Mouse (Mus musculus): ENCODE results near the gene Klhl3.
A peak's percentile ranks its signal among the peaks of the same experiment; 100 is the strongest.

Gene Klhl3

DNA sequence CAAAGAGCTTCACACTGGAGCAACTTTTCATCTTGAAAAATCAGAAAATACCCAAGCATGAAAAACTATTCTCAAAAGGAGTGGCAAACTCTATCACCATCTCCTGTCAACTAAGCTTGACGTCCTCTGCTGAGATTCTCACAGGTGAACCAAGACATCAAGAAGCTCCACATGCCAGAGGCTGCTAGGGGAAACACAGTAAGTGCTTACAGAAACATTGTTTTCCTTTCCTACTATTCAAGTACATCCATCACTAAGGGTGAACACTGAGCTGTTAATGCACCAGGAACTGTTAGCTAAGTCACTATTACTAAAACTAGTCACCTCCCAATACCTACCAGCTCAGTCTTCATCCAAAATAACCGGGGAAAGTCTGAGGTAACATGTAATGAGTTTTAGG is 11.6 kb upstream of the Klhl3 start:
- DNase-seq: no peak

DNA sequence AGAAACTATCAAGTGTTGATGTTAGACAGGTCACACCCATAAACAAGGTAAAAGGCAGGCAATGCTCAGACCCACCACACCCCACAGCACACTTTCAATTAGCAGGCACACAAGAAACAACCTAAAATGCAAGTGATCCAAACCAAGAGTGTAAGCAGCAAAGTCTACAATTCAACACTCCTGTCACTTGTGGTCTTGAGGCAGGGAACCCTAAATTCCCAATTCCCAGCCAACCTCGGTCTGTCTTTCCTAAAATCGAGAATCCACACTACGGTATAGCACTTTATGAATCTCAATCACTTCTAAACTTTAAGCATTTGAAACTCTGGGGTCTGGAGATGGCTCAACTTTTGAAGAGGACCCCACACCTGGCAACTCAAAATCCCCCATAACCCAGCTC is 10.9 kb upstream of the Klhl3 start:
- no peak for DNase-seq

DNA sequence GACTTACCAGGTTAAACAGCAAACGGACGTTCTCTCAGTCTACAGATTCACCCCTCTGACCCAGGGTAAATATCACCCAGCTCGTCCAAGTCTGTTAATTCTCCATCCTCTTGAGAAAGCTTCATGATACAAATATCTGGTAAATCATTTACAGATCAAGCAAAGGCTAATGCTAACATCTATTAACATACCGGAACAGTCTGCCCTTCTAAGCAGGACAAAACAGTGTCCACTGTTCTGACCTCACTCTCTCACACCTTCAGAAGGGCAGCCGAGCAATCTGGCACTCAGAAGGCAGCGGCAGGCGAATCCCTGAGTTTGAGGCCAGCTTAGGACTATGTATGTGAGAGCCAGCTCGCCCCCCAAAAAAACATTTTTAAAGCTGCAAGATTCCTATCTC is 10.0 kb upstream of the Klhl3 start:
- DNase-seq: no peak

GRCm38 (mm10) chr13:58122786-58123297 is 9.4 kb upstream of the Klhl3 start:
- no peak for DNase-seq

- peak; percentile 62 to 81 for DNase-seq
Measured at GRCm38 (mm10) chr13:58117318-58118017, 4.1 kb upstream of the Klhl3 start.

- DNase-seq: no peak
Measured at GRCm38 (mm10) chr13:58116801-58117200, 3.4 kb upstream of the Klhl3 start.

GRCm38 (mm10) chr13:58115227-58115626 is 1.8 kb upstream of the Klhl3 start:
- DNase-seq: no peak

GRCm38 (mm10) chr13:58112601-58113041 is 771 bp downstream of the Klhl3 start:
- DNase-seq: peak; percentile 42 to 54

DNA sequence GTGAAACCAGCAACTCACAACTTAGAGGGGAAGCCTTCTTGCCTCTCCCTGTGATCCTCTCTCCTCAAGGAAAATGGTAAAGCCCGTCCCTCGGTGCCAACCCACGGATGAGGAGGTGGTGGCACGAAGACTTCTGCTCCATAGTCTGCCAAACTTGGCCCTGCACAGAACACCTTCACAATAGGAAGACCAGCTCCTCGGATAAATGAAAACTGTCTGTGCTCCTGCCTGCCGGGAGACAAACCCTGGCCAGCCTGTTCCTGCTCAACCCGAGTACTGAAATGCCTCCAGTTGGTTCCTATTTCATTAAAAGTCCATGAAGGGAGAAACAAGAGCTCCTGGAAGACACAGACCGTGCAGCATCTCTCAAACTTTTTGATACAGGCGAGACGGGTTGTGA is 1.2 kb downstream of the Klhl3 start:
- peak in 1 of 2 experiments; percentile 16 for DNase-seq

DNA sequence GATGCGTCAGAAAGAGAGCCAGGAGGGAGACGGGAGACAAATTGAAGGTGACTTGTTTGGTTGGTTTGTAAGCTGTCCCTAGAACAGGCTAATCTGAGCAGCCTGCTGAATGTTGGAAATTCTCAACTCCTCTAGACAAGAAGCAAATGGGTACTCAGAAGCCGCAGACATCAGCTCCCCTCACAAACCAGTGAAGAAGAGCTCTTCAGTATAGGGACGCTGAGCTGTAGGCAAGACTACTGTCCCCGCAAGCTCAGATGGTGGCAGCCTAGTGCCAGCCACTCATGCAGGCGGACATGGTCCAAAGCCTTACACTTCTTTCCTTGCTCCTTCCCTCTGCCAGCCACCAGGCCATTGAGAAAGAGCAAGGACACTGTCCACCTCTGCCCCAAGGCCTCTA is 2.1 kb downstream of the Klhl3 start:
- peak; percentile 27 to 31 for DNase-seq

- DNase-seq: no peak
Measured at GRCm38 (mm10) chr13:58090643-58091042, 22.7 kb downstream of the Klhl3 start.

DNA sequence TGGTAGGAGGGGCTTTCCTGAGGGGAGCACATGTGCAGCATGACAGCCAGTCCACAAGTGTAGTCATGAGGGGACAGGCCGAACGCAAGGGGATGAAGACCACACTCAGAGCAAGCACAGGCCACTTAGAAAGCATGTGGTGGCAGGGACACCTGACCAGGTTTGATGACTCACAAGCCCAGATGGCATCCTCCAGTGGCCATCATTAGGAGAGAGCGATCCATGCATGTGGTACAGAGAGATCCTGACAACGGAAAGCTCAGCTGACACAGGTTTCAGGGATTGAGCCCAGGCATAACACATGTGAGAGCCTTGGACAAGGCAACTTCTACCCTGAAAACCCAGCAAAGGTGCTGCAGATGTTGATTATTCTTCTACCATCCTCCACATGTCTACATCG is 29.0 kb downstream of the Klhl3 start:
- no peak for DNase-seq

DNA sequence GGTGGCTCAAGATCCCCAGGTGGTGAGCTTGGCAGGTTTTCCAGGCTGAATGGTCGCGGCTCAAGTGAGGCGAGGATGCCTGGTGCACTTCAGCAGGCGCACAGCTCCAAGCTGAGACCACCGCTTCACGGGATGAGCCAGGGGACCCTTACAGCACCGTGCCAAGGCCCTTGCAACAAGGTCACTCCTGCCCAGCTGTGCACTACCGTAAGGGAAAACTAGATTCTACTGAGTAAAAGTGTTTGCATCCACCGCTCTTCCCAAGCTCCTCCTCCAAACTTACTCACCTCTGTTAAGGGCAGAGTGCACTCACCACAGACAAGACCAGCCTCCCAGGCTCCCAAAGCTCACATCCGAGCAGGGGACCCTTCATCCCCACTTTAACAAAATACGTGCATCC is 29.9 kb downstream of the Klhl3 start:
- DNase-seq: no peak

DNA sequence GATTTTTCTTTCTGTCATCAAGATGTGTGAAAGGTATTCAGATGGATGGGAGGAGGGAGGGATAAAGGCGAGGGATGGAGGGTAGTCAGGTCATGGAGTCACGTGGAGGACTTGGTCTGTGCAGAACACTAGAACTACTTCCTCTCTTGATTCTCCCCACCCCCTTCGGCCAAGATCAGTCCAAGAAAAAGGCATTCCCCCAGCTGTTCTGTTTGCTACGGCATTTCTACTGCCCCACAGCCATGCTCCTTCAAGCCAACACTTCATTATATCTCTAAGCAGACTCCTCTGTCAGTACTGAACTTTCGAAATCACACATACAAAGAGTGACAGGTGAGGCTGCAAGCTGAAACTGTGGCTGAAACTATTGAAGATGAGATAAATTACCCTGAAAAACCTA is 30.3 kb downstream of the Klhl3 start:
- DNase-seq: no peak

- peak in 1 of 2 experiments; percentile 46 for DNase-seq
Measured at GRCm38 (mm10) chr13:58078361-58078760, 35.0 kb downstream of the Klhl3 start.

- DNase-seq: peak; percentile 67 to 68
Measured at GRCm38 (mm10) chr13:58074881-58075280, 38.5 kb downstream of the Klhl3 start.

- DNase-seq: peak; percentile 72 to 79
Measured at GRCm38 (mm10) chr13:58074466-58074865, 38.9 kb downstream of the Klhl3 start.

DNA sequence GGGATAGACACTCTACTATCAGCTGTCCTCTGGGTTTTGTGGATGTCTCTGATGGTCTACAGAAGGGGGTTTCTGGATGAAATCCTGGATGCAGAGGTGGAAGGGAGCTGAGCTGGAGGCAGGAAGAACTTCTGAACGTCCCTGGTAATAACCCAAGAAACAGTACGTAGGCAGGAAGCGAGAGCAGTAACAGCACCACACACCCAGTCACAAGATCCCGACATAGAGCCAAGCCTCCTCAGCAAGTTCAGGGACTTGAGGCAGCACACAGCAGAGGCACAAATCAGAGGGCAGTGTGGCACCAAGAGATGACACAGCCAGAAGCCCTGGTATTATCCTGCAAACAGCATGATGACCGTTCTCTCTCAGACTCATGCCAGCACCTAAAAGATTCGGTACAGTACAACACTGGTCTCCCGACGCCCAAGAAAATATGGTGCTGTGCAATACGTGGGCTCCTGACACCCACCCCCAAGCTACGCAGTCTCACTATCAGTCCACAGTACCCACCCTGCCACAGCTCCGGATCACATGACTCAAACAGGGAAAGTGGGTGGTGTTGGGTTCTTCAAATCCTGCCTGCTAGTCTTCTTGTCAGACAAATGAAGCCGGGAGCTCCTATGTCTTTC is 40.0 kb downstream of the Klhl3 start:
- DNase-seq: no peak

DNA sequence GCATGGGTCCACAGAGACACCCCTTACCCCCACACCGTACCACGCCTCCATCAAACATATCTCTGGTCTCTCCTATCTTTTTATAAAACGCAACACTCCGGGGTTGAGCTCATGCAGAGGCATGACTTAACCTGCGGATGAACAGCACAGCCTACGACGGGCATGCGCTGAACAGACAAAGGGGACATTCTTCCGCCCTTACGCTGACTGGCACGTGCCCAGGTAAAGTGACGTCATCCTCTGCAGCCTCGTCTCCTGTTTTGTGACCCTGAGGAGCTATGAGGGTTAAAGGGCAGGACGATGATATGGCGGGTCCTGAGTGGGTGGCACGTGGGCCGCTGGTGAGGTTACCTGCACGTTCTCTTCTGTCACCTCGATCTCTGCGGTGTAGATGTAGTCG is 42.2 kb downstream of the Klhl3 start:
- DNase-seq: no peak

- DNase-seq: no peak
Measured at GRCm38 (mm10) chr13:58070504-58070903, 42.9 kb downstream of the Klhl3 start.

DNA sequence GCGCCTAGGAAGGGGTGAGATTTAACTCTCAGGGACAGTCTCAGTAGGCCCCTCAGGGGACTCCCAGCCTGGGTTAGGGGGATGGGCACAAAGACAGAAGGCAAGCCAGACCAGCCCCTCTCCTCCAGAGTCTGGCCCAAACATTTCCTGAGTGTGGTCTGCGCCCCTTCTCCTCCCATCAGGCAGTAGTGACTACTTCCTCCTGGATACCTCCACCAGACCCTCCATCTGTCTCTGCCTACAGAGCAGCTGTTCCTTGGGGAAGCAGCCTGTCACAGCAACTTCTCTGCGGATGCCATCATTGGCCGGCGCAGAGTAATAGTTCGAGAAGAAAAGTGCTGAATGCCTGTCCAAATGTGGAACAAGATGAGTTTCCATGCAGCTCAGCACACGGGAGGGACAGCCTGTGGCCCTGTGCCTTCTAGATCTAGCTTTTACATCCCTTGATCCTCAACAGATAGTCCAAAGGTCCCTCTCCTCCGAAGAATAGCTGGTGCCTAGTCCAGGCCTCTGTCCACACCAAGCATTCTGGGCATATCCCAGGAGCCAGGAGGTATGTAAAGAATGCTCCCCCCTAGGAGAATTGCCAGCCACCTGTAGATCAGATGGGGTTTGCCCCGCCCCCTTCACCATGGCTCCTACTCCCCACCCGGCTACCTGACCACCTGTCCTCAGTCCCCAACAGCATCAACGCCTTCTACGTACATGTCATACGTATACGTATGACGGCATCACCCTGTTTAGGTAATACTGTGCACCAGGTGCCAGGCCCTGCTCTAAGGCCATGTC is 44.8 kb downstream of the Klhl3 start:
- no peak for DNase-seq

DNA sequence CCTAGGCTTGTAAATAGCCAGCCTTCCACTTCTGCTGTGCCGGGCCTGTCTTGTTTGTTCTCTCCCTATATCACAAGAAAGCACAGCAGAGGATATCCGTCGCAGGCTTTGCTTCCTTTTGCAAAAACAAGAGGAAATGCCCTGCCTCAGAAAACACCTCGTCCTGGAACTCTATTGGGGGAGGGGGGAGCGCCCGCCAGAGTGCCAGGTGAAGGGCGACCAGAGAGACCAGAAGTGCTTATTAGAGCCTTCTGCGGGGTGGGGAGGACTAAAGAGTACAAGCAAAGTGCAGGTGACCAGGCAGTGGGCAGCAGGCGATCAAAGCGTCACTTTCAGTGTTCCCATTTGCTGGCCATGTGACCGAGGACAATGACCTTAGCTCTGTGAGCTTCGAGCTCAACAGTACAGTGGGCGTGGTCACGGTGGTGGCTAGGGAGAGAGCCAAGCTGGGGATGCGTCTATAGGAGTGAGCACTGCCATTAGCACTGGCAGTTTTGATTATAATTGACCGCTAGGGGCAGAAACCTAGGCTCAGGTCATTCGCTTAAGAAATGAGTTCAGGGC is 45.8 kb downstream of the Klhl3 start:
- DNase-seq: peak in 1 of 2 experiments; percentile 34
